Mouse (Mus musculus) cerebellum, adult 11-12 months (tissue): ENCODE results near the gene Lactb.

Source experiments
- DNase-seq: peaks from one replicate; pipeline ENCODE4 v3.0.0; 2022

The Lactb gene

GRCm38 (mm10) chr9:66977982-66978381 lies 2.7 kb upstream of the Lactb start:
- DNase-seq = no peak

GRCm38 (mm10) chr9:66977121-66977520 lies 1.8 kb upstream of the Lactb start:
- DNase-seq = no peak

DNA sequence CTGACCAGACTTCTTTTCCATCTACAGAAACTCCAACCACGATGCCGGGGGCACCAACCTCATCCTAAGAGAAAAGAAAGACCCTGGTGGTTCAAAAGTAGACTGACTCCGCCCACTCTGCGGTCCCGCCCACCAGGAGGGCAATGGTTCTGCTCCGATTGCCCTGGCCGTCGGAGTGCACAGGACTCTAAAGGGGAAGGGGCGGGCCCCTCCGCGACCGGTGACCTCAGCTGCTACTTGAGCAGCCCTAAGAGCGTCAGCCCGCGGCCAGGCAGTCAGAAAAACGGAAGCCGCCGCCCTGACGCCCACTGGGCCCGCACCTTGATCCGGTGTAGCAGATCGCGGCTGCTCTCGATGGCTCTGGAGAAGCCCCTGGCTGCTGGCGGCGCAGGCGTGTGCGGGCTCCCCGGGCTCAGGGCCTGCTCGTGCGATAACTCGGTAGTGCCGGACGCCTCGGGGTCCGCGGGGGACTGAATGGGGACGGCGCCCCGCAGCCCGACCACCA lies 511 bp downstream of the Lactb start:
- DNase-seq = peak; percentile 70

DNA sequence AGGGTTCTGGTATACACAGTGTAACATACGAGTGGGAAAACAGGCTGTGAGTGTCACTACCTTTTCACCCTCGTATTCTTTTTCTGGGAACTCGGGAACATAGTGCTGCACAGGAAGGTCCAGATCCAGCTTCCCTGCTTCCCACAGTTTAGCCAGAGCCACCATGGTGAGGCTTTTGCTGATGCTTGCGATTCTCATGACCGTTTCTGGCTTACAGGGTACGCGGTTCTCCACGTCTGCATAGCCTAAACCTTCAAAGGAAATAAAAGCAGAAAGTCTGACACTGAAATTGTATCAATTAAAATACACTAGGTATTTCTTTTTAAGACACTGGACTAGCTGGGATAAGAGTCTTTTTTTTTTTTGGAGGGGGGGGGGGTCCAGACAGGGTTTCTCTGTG lies 4.2 kb downstream of the Lactb start:
- no peak for DNase-seq

DNA sequence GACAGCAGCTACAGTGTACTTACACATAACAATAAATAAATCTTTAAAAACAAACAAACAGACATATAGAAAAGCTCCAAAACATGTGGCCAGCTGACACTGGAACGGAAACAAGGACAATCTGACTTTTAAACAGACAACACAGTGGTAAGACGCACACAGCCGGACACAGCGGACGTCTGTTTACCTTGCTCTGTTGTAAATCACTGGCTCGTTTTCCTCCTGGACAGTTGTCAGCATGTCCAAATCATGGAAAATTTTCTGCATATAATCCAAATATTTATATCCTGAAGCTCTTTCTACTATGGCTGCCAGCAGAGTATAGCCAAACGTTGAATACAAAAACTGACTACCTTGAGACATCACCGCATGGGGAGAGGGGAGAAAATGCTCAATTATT lies 7.8 kb downstream of the Lactb start:
- DNase-seq = no peak

- DNase-seq = no peak
Measured at GRCm38 (mm10) chr9:66961478-66961877, 13.8 kb downstream of the Lactb start.

DNA sequence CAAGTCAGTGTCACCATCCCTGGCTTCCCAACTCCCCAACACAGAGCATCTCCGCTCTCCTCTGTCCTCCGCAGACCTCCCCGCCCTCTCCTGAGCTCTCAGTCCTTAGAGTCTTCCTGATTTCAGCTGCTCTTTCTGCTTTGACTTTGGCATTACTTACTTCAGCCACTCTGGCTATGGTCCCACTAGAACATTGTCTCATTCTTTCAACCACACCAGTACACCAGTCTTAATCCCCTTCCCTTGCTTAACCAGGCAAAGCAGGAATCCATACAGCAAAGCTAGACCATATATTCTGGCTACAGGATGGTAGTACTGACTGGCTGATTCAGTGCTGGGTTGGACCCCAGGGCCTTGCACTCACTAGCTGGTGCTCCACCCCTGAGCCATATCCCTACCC lies 17.8 kb downstream of the Lactb start:
- no peak for DNase-seq

- no peak for DNase-seq
Measured at GRCm38 (mm10) chr9:66952886-66953285, 22.4 kb downstream of the Lactb start.

GRCm38 (mm10) chr9:66952321-66952720 lies 23.0 kb downstream of the Lactb start:
- DNase-seq = no peak

DNA sequence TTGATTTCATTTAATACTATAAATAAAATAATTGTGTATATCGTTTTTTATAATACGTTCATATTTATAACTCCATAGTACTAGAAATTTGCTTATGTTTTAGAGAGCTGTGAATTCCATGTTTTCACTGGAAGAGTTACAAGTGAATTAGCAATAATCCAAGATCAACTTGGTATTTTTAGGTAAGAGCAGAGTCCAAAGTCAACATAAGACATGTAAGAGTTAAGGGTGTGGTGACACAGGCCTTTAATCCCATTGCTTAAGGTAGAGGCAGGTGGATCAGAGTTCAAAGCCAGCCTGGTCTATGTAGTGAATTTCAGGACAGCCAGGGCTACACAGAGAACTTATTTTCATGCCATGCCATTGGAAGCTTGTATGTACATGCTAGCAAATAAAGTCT lies 26.7 kb downstream of the Lactb start:
- no peak for DNase-seq

DNA sequence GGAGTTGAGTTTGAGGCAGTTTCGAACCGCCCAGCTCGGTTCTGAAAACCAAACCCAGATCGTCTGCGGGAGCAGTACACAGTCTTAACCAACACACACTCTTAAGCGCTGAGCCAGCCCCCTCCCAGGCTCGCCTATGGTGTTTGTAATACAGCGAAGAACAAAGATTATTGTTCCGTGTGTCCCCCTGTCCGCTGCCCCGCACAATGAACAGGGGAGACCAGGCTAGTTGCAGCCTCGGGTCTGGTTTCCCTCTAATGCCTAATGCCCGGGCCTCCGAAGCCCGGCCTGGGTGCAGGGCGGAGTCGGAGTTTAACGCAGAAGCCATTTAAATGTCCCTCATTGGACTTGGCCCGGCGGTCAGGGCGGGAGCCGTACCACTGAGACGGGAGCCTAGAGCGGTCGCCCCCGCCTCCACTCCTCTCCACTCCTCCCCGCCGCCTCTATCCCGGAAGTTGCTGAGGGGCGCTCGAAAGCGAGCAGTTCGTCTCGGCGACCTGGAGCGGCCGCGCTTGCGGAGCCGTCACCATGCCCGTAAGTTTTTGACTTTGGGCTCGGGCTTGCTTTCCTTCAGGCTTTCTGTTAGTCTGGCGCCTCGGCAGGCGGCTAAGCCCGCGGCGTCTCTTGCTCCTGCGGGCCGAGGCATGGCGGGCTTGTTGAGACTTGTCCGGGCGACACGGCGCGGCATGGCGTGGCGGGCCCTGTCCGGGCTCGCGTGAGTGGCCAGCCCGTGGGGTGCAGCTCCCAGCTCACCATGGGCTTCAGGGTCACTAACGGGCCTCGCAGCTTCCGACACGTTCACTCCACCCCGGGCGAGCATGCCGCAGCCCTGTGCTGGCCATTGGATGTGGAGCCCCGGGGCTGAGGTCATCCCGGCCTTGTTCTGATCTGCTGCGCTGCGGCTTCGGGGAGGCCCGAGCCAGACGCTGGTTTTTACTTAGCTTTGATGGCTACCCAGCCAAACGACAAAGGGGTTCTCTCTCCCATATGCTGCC lies 29.3 kb downstream of the Lactb start, which contains the start of gene Rps27l:
Rps27l (plus strand) TSS at position 440 of the 995 bp plus-strand sequence.
- peak; percentile 92 for DNase-seq

DNA sequence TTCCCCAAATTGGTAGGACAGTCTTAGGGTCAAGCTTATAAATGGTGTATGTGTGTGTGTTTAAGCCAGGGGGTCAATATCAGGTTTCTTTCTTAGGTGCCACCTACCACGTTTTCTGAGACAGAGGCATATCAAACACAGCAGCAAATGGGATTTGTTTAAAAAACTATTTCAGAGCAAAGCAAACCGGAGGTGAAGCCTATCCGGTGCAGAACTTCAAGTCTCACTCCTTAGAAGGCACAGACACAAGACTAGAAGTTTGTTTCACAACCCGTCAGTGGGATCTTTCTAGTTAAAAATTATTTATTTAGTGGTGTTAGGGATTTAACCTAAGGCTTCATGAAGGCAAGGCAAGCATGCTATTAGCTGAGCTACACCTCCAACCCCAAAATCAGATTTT lies 30.1 kb downstream of the Lactb start:
- no peak for DNase-seq

DNA sequence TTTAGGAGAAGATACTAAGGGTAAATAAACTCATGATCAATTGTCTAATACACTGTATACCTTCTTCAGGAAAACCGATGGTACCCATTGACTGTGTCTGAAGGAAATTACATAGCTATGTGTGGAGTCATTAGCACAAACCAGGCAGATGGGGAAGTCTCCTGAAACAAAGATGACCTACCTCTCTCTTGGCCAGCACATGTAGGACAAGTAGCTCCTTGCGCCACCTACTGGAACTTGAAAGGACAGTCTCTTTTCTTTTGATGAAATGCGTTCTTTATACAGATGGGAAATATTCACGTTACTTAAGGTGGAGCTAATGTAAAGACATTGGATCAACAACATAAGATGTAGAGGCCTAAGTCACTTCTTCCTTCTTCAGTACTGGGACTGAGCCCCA lies 36.4 kb downstream of the Lactb start:
- no peak for DNase-seq

DNA sequence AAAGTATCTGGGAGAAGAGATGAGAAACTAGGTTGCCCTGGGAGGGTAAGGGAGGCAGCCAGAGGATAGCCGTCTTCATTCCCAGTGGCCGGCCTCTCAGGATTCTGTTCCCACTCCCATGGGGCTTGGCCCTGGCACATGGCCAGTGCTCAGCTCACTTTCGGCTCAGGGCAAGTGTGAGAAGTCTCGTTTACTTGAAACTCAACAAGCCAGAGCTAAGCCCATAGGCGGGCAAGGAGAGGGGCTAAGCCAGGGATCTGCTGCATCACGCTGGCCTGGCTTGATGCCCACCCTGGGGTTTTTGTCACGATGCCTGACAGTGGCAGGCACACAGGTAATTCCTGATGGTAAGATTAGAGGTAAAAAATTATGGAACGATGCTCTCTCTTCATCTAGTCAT lies 37.8 kb downstream of the Lactb start:
- DNase-seq = no peak

- no peak for DNase-seq
Measured at GRCm38 (mm10) chr9:66933869-66934808, 41.1 kb downstream of the Lactb start.

DNA sequence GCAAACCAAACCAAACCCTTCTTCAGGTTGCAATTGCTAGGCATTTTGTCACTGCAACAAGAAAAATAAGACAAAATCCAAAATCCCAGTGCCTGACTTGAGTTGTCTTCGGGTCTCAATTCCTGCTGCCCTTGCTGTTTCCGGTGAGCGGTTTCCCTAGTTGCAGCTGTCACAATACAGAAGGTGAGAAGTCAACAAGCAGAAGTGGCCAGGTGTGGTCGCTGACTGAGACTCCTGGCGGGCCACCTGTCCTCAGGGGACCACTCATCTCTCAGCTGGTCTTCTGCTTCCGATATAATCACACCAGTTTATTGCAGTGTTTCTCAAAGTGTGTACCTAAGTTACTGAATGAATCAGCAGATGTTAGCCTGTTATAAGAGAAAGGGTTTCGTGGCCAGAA lies 44.9 kb downstream of the Lactb start:
- DNase-seq = no peak

GRCm38 (mm10) chr9:66927696-66928402 lies 47.4 kb downstream of the Lactb start:
- DNase-seq = no peak

GRCm38 (mm10) chr9:66925853-66926252 lies 49.4 kb downstream of the Lactb start:
- DNase-seq = no peak

DNA sequence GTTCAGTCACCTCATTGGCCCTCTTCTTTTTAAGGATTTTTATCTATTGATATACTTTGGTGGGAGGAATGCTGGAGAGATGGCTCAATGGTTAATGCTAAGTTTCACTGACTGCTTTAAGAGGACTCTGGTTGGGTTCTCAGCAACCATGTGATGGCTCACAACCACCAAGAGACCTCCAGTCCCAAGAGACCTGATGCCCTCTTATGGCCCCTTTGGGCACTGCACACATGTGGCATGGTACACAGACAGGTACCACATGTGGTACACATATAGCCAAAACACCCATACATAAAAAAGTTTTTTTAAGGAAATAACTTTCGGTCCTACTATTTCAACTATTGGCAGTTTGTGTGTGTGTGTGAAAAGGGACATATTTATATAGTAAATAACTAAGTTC lies 53.2 kb downstream of the Lactb start:
- no peak for DNase-seq

- DNase-seq = no peak
Measured at GRCm38 (mm10) chr9:66920488-66921279, 54.6 kb downstream of the Lactb start.

GRCm38 (mm10) chr9:66919981-66920380 lies 55.3 kb downstream of the Lactb start:
- DNase-seq = no peak
